Mouse (Mus musculus) colon, adult 2 months (tissue): ENCODE measurements around the gene Sult1c1. TPM values are rescaled to one million over a fixed set of nuclear protein-coding genes. Genes with fewer than 3 reads are reported as not detected.

Experiments used
- polyA plus RNA-seq: library from polyadenylated mRNA; depleted of rRNA; stranded (reverse); fragments of >200 nt; gene quantifications from 2 replicates; pipeline ENCODE4 v1.2.3, GENCODE M21; 2012; rRNA removed

Sult1c1 gene
- not detected in 2 replicates for polyA plus RNA-seq

GRCm38 (mm10) chr17:53990574-53990973, at the start of gene Sult1c1:
TSS of gene Sult1c1 (minus strand) at chr17:53990674.

Other genes starting within 250 kb of the Sult1c1 start
- 5.3 and 6.4 TPM in 2 replicates for gene Sult1c2, start 144.3 kb downstream of the Sult1c1 start, polyA plus RNA-seq